Mouse (Mus musculus) lung, postnatal 36 days (tissue): ENCODE data around the gene Gbgt1.
"Not testable (repeated sequence)": the region's sequence is repeated elsewhere in the genome, so short reads cannot be mapped to it uniquely, and the experiment has no call there.

Source experiments
- DNase-seq: peaks from one replicate; pipeline ENCODE4 v3.0.0; 2022; ENCODE audit warnings: mixed read lengths

Gene Gbgt1

DNA sequence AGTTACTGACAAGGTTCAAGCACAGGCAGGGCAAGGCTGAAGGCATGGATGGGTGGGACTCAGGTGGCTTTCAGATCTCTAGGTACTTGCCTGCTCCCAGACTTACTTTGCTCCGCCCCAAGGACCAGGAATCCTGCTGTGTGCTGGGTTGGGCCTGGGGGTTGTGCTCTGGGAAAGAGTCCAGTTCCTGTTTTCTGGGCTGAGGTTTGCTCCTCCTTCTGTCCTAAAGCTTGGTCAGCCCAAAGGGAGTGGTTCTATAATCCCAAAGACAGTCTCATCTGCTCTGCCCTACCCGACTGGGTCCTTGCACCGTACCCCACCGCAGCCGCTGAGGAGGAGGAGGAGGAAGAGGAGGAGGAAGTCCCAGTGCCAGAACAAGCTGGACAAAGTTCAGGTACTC, at the start of gene Gbgt1:
TSS of gene Gbgt1 (plus strand) at position 221 of the 400 bp plus-strand sequence.
- DNase-seq, result no peak

GRCm38 (mm10) chr2:28447315-28447670, 49.4 kb upstream of the Gbgt1 start:
- no peak for DNase-seq

- no peak for DNase-seq
These were observed 45.0 kb upstream of the Gbgt1 start for GRCm38 (mm10) chr2:28451663-28452062.

- DNase-seq, result no peak
These were observed 43.2 kb upstream of the Gbgt1 start for GRCm38 (mm10) chr2:28453539-28453938.

DNA sequence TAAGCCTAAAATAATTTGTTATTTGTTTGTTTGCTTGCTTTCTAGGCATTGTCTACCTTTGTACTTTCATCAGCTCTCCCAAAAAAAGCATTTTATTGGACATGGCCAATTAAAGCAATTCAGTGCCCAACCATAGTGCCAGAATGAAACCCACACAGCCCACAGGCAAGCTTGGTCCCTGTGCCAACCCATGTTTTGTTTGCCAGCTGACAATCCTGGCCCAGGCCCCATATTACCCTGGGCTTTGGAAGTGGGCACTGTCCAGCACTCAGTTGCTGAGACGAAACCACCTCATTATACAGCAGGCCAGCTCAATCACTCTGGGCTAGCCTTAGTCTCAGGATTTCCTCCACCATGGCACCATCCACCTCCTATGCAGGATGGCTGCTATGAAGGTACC, 40.1 kb upstream of the Gbgt1 start:
- DNase-seq, result no peak

DNA sequence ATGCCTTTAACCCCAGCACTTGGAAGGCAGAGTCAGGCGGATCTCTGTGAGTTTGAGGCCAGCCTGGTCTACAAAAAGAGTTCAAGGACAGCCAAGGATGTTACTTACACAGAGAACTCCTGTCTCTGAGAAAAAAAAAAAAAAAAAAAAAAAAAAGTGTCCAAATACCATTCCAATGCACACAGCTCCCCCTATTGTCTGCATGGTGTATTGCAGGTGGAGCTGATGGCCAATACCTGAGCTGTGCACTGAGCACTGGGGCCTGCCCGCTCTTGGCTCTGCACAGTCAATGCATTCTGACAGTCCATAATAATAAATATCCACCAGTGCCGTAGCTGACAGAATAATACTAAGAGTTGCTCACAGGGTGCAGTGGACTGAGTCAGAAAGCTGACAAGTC, 32.8 kb upstream of the Gbgt1 start:
- peak; percentile 91 for DNase-seq

DNA sequence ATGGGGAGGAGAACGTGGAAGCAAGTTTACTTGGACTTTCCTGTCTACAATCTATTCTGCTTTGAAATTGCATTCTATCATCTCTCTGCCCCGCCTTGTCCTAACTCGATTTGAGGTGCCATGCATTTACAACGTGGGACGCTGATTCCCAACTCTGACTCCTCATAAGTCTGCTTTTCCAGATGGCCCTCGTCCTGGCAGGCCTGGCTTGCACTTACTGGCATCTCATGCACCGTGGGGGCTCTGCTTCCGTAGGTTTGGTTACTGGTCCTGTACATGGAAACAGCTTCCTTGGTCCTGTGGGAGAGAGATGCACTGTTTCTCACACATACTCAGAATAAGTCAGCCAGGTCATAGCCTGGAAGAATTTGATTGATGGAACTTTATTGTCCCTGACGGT, 31.8 kb upstream of the Gbgt1 start:
- DNase-seq, result no peak

- DNase-seq, result peak; percentile 82
These were observed 30.7 kb upstream of the Gbgt1 start, which contains the start of gene 1700007K13Rik for GRCm38 (mm10) chr2:28465836-28466518. Gene 1700007K13Rik, minus strand, starts transcription at chr2:28466332.

GRCm38 (mm10) chr2:28467860-28468485, 28.7 kb upstream of the Gbgt1 start, which contains the start of gene Mrps2:
Gene Mrps2, plus strand, starts transcription at chr2:28468066.
- peak; percentile 88 for DNase-seq

GRCm38 (mm10) chr2:28468486-28469225, 28.0 kb upstream of the Gbgt1 start:
- DNase-seq, result no peak

DNA sequence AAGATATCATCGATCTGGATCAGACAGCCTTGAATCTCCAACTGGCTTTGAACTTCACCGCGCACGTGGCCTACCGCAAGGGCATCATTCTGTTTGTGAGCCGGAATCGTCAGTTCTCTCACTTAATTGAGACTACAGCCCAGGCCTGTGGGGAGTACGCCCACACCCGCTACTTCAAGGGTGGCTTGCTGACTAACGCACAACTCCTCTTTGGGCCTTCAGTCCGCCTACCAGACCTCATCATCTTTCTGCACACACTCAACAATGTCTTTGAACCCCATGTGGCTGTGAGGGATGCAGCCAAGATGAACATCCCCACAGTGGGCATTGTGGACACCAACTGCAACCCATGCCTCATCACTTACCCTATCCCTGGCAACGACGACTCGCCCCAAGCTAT, 27.2 kb upstream of the Gbgt1 start:
- no peak for DNase-seq

- DNase-seq, result no peak
These were observed 26.1 kb upstream of the Gbgt1 start for GRCm38 (mm10) chr2:28470591-28470990.

GRCm38 (mm10) chr2:28472011-28472410, 24.7 kb upstream of the Gbgt1 start:
- DNase-seq, result not testable (repeated sequence)

DNA sequence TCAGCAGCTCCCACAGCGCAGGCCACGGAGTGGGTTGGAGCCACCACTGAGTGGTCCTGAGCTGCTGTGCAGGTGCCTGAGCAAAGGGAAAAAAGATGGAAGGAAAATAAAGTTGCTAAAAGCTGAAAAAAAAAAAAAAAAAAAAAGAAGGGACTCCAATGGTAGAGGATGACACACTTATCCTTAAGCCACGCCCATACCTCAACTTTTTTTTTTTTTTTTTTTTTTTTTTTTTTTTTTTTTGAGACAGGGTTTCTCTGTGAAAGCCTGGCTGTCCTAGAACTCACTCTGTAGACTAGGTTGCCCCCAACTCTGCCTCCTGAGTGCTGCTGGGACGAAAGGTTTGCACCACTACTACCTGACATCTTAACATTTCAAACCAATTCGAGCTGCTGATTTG, 18.7 kb upstream of the Gbgt1 start:
- DNase-seq, result not testable (repeated sequence)

- DNase-seq, result no peak
These were observed 17.2 kb upstream of the Gbgt1 start for GRCm38 (mm10) chr2:28479208-28480204.

- DNase-seq, result no peak
These were observed 12.8 kb upstream of the Gbgt1 start for GRCm38 (mm10) chr2:28483861-28484260.

DNA sequence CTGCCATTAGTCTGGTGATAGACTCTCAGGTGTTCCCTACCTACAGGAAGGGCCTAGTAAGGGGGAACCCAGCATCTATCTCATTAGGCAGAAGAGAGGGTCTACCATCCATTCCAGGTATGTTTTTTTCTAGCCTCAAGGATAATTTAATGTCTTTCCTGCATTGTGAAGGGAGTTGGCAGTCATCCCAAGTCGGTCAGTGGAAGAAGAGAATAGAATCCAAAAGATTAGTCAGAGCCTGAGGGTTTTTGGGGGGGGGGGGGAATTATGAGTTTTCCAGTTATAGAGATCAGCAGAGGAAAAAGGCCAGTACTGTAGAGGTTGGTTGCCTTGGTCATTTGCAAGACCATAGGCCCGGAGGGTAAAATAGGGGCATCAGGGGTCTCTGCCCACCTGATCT, 2.2 kb upstream of the Gbgt1 start:
- DNase-seq, result no peak

DNA sequence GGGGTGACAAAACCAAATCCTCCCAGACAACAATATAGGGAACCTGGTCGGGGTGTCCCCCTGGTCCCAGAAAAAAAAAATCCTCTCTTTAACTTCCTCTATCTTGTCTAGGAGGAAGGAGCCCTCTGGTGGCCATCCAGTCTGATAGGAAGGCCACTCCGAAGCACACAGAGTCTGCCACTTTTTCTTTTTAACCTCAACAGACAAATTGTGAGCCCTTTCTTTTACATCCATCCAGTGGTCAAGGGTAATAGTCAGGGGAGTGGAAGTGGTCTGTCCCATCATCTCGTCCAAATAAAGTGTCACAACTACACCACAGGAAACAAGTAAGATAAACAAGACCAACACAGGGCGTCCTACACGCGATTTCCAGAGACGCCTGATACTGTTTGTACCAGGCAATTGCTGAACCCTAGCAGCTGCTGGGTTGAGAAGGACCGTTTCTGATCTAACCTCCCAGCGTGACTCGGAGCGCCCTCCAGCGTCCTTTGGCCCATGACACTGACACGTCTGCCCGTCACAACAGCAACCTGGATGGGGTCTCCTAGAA, 1.4 kb upstream of the Gbgt1 start:
- DNase-seq, result peak; percentile 72

DNA sequence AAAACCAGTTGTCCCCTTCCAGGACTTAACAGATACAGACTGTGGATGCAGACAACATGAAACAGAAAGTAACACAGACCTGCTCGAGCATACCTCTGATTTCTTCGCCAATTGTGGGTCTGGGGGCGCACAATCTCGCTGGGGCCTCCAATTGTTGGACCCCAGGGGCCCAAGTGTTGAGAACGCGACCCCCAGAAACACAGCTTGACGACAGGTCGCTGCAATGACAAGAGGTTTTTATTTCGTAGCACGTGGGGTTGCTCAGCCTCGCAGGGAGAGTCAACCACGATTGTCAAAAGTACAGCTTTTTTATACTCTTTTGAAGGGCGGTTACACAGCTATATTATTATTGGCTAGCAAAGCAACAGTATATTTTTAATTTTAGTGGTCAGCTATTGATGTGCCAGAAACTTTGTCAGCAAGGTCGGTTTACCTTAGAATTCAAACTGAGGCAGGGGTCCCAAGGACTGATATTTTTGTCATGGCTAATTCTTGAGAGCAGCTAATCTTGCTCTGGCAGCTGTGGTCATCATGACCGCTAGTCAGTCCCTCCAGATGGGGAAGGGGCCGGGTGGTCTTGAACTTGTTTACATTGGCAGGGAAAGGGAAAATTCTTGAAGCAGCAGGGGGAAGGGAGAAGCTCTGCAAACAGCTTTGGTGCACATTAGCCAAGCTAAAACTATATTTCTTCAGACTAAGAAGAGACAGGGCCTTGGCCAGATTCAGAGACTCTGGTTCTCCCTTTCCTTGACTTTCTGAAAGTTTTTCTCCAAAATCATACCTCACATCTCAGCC, 693 bp upstream of the Gbgt1 start:
- no peak for DNase-seq

DNA sequence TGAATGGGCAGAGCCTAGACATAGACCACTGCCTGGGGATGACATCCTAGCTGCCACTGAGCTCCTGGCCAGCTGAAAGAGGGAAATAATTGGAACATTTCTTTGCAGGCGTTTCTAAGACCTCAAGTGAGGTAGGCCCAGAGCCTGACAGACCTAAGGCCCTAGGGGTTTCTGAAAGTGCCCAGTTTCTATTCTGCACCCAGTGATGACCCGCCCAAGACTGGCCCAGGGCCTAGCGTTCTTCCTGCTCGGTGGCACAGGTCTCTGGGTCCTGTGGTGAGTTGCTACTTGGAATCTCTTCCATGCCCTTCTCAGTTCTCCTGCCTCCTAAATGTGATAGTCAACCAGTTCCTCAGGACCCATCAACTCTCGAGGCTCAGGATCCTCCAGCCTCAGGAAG, 870 bp downstream of the Gbgt1 start:
- no peak for DNase-seq

DNA sequence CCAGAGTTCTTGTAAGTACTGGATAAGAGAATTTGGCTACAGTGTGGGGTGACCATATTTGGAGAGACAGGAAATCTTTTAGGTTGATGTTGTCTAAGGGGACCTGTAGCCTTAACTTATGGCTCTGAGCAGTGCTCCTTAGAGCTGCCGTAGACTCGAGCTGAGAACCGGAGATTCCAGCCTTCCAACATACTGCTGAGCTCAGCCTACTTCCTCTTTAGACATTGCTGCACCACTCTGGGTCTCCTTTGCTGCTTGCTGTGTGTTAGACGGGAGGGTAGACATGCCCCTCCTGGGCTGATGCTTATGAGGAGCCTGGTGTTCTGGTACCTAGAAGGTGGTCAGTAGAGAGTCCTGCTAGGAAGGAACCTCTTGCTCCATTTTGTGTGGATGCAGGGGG, 1.7 kb downstream of the Gbgt1 start:
- no peak for DNase-seq

DNA sequence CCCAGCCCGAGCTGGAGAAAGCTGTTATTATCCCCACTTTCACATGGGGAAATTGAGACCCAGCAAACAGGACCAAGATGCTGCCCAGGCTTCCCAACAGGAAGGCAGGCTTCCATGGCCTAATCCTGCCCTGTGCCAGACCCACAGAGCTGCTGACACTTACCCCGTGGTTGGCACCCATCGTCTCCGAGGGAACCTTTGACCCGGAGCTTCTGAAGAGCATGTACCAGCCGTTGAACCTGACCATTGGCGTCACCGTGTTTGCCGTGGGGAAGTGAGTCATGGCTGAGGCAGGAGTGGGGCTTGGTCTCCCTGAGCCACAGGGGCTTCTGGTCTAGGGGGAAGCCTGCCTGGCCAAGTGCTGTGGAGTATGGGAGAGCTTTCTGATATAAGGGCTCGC, 6.3 kb downstream of the Gbgt1 start:
- no peak for DNase-seq
